8 mouse cellular contexts compared by ENCODE assay signal in genomic region chr13:58068421-58069209, GRCm38 (mm10). TPM values are rescaled to one million over a fixed set of nuclear protein-coding genes. Genes with fewer than 3 reads are reported as not detected.
DNase-seq lines count a peak whose midpoint lies in the region; ATAC-seq lines count a peak whose summit lies in the region.

No protein-coding gene starts in this region.

- ATAC-seq in hindbrain, embryonic 12.5 days (ENCODE audit: low FRiP score): no peak
- ATAC-seq in embryonic facial prominence, embryonic 13.5 days (ENCODE audit: insufficient number of reproducible peaks, insufficient read depth, low FRiP score, low TSS enrichment, low read depth): 0 out of 2 replicates have a peak, but pooled peaks have one; percentile 18

- H3K27me3 ChIP-seq in hindbrain, embryonic 10.5 days (ENCODE audit: insufficient read depth, poor library complexity, severe bottlenecking): no peaks in the 10 kb centered on the region
- no peaks in the 10 kb centered on the region for H3K27me3 ChIP-seq in hindbrain, embryonic 12.5 days
- H3K27me3 ChIP-seq in embryonic facial prominence, embryonic 13.5 days: no peaks in the 10 kb centered on the region

- H3K4me2 ChIP-seq in hindbrain, embryonic 12.5 days (replicated peaks): no peak overlapping the region
- no peak overlapping the region for H3K4me2 ChIP-seq in embryonic facial prominence, embryonic 13.5 days

- no peaks in the 10 kb centered on the region; the same call in 1 of the 2 replicates for H3K36me3 ChIP-seq in hindbrain, embryonic 10.5 days
- 0 out of 2 replicates have a peak, but pooled peaks cover under 1% of the 10 kb centered on the region for H3K36me3 ChIP-seq in hindbrain, embryonic 12.5 days
- no peaks in the 10 kb centered on the region for H3K36me3 ChIP-seq in embryonic facial prominence, embryonic 13.5 days

- H3K4me3 ChIP-seq in hindbrain, embryonic 10.5 days: no peak overlapping the region
- H3K4me3 ChIP-seq in hindbrain, embryonic 12.5 days: no peak overlapping the region
- no peak overlapping the region for H3K4me3 ChIP-seq in embryonic facial prominence, embryonic 13.5 days

- DNase-seq in hindbrain, embryonic 10.5 days (ENCODE audit: low spot score): no peak
- DNase-seq in ES-CJ7 (ENCODE audit: low read depth, low spot score): peak; percentile 27
- DNase-seq in layer of hippocampus, postnatal 14 days (ENCODE audit: low spot score in 2 of 2): peak; percentile 54 to 73
- no peak for DNase-seq in cerebellum, postnatal 14 days
- no peak for DNase-seq in B cell, adult 2 months
- DNase-seq in thymus, postnatal 25 days: no peak

- no peaks in the 10 kb centered on the region for H3K9me3 ChIP-seq in hindbrain, embryonic 10.5 days
- H3K9me3 ChIP-seq in hindbrain, embryonic 12.5 days (replicated peaks): no peaks in the 10 kb centered on the region
- no peaks in the 10 kb centered on the region for H3K9me3 ChIP-seq in embryonic facial prominence, embryonic 13.5 days

- 92% methylated on average over 15 of the region's 15 CpGs for WGBS in hindbrain, embryonic 10.5 days
- 93% methylated on average over 15 of the region's 15 CpGs for WGBS in hindbrain, embryonic 12.5 days
- WGBS in embryonic facial prominence, embryonic 13.5 days: 81% methylated on average over 15 of the region's 15 CpGs

- no peak overlapping the region for H3K9ac ChIP-seq in hindbrain, embryonic 12.5 days
- H3K9ac ChIP-seq in embryonic facial prominence, embryonic 13.5 days: no peak overlapping the region

- peak overlapping the region; percentile 1; the same call in 1 of the 2 replicates for H3K27ac ChIP-seq in hindbrain, embryonic 10.5 days
- no peak overlapping the region for H3K27ac ChIP-seq in hindbrain, embryonic 12.5 days
- H3K27ac ChIP-seq in embryonic facial prominence, embryonic 13.5 days: no peak overlapping the region; the same call in 1 of the 2 replicates

- peaks cover 41% of the 10 kb centered on the region for H3K4me1 ChIP-seq in hindbrain, embryonic 10.5 days (replicated peaks)
- H3K4me1 ChIP-seq in hindbrain, embryonic 12.5 days: peaks cover 7% of the 10 kb centered on the region; the same call in 1 of the 2 replicates
- H3K4me1 ChIP-seq in embryonic facial prominence, embryonic 13.5 days: peaks cover 32% of the 10 kb centered on the region

RNA-seq across cellular contexts. Expression of gene Klhl3, which starts 44.8 kb away (rescaled TPM):
- polyA plus RNA-seq in hindbrain, embryonic 10.5 days (2016; fragmentation: Nextera tagmentation; extraction: Ambion mirVana): 1.9 and 3.4 TPM in 2 replicates
- polyA plus RNA-seq in hindbrain, embryonic 12.5 days (2016; fragmentation: Nextera tagmentation; extraction: Ambion mirVana): 5.8 and 6.3 TPM in 2 replicates
- polyA plus RNA-seq in embryonic facial prominence, embryonic 13.5 days (2015; fragmentation: Nextera tagmentation; extraction: Ambion mirVana): 2.5 and 3.5 TPM in 2 replicates
- total RNA-seq in layer of hippocampus, postnatal 14 days (2021): 10 to 100 TPM; 35.6 to 36.5 TPM

RNA-seq across cellular contexts. Expression of gene Hnrnpa0, which starts 59.7 kb away (rescaled TPM):
- polyA plus RNA-seq in hindbrain, embryonic 10.5 days (2016; fragmentation: Nextera tagmentation; extraction: Ambion mirVana): 41.4 and 46.1 TPM in 2 replicates
- 55.5 and 57.3 TPM in 2 replicates for polyA plus RNA-seq in hindbrain, embryonic 12.5 days (2016; fragmentation: Nextera tagmentation; extraction: Ambion mirVana)
- 58.5 and 64.2 TPM in 2 replicates for polyA plus RNA-seq in embryonic facial prominence, embryonic 13.5 days (2015; fragmentation: Nextera tagmentation; extraction: Ambion mirVana)
- total RNA-seq in layer of hippocampus, postnatal 14 days (2021): 100 to 1,000 TPM; 135 to 137 TPM

Comparison
In these comparisons a context has a peak if more than half of its experiments do, and no peak if none do; other contexts are left out.
1. DNase-seq: peak in ES-CJ7 (single experiment) and layer of hippocampus, postnatal 14 days (2 of 2); none in hindbrain, embryonic 10.5 days (single experiment), cerebellum, postnatal 14 days (0 of 2), B cell, adult 2 months (0 of 2) and thymus, postnatal 25 days (single experiment).